Mouse (Mus musculus) B cell, adult 67 days (primary cell): ENCODE measurements around the gene Lypd5. TPM values are rescaled to one million over a fixed set of nuclear protein-coding genes. Genes with fewer than 3 reads are reported as not detected.

Experiments
- total RNA-seq, 2 experiments: library from RNA; stranded (reverse); gene quantifications; 4 replicates each; pipeline ENCODE4 v1.2.4; 2023

The Lypd5 gene
- not detected for total RNA-seq

DNA sequence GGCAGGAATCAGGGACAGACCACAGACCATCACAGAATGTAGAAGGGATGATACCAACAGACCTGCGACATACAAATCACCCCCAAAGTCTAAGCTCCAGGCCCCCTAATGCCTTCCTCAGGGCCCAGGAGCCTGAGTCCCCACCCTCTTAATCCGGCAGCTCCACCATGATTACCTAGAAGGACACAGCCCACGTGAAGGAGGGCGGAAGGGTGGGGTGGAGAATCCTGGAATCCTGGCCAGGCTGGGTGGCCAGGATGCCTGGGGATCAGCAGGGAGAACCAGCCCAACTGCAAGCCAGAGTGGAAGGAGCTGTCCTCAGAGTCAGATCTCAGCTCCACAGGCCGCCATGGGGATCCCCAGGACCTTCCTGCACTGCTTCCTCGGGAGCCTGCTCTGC is at the start of gene Lypd5:
TSS of gene Lypd5 (plus strand) at position 301 of the 400 bp plus-strand sequence.

DNA sequence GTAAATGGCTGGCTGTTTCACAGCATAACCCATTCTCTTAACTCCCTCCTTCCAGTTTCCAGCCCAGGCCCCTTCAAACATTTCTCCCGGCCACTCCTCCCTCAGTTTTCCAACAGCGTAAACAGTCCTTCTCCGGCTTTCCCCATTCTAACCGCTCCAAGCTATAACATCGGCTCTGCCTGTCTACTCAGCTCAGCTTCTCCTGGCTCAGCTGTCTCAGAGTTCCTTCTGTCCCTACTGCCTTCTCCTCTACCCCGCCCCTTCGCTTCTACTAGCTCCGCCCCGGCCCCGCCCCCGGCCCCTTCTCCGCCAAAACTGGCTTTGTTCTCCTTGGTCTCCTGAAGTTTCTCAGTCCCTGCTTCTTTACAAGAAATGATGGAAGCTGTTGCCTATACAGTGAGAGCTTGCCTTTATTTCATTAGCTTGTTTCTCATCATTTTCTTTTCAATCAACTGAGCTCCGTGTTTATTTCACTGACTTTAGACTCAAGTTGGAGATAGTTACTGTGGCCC is 48.2 kb upstream of the Lypd5 start, which contains the start of gene Zfp61:
TSS of gene Zfp61 (minus strand) at position 462 of the 512 bp plus-strand sequence.

DNA sequence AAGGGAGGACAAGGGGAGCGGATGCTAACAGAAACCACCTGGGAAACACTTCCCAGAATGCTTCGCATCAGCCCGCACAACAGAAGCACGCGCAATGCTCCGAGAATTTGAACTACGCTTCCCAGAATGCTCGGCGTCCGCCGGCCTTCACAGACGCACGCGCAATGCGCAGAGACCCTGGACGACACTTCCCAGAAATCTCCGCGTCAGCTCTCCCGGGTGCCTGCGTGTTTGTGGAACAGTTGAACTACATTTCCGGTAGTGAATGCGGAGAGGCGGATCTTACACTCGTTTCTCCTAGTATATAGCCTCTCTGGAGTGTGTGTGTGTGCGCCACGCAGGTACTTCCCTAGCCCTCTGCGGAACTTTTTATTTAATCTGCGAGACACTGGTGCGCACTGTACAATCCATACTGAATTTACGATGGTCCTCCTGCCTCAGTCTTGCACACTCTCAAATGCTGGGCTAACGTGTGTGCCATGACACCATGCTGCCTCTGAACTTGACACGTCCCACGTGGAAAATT is 32.4 kb upstream of the Lypd5 start, which contains the start of gene Zfp94:
TSS of gene Zfp94 (minus strand) at position 100 of the 526 bp plus-strand sequence.

GRCm38 (mm10) chr7:24333304-24333986 is 15.6 kb upstream of the Lypd5 start, which contains the start of gene Tescl:
Gene Tescl, minus strand, starts transcription at chr7:24333936.

DNA sequence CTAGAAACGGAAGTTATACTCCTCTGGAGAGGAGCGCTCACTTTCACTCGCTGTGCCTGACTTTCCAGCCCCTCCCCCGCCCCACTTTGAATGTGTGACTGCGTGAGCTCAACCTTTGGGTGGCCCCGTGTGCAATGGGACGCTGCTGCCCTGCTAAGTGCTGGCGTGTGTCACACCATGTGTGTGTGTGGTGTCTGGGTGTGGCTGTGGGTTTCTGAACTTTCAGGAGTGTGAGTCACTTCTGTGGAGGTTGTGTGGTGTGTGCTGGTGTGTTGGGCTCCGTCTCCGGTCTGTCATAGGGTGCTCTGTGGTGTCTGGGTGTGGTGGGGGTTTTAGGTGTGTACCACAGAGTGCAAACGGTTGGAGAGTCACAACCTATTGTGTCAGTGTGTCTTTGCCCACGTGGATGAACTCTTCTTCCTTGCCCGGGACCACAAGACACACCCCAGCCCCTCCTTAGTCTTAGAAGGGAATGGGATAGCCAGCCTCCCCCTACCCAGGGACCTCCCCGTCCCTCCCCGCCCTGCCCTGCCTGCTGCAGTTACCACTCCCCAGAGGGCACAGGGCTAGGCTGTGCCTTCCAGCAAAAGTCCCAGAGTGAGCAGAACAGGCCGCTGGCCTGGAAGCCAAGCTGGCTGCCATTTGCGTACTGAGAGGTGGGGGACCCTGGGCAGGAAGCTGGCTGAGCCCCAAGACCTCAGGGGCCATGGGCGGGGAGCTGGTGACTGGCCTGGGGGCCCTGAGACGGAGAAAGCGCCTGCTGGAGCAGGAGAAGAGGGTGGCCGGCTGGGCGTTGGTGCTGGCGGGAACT is 20.9 kb downstream of the Lypd5 start, which contains the start of gene Kcnn4:
TSS of gene Kcnn4 (plus strand) at position 533 of the 811 bp plus-strand sequence.

DNA sequence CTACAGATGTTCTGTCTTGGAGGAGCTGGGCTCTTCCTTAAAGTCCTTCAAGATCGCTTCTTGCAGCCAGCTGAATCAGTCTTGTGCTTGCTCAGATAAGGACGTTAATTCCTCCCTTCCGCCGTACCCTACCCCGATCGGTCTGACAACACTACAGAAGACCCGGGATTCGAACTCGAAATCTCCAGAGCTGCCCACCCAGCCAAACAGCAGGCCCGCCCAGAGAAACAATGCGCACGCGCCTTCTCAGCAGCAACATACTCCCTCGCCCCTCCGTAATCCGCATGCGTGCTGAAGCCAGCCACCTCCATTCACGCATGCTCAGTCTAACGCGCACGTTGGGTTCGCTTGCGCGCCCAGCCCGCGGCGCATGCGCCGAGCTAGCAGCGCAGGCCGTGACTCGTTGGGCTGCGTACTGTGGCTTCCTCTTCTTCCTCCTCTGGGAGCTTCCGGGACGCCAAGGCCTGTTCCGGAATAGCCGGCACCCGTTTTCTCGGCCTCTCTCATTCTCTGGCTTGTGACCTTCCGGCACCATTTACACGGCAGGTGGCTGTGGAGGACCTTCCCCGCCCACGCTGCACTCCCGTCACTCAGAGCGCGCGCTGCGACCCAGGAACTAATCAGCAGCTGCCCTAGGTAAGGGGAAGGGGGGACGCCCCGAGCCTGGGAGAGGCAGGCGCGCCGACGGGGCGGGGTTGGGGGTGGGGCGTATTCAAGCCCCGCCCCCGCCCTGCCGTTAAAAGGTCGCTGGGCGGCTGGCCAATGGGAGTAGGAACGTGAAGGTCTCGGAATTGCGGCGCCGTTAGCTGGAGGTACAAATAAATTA is 50.5 kb downstream of the Lypd5 start, which contains the start of gene Smg9:
TSS of gene Smg9 (plus strand) at position 364 of the 826 bp plus-strand sequence.

Other genes starting within 250 kb of the Lypd5 start
- gene Zfp112, start 236.9 kb upstream of the Lypd5 start, total RNA-seq: 1 to 10 TPM; 3.0 to 3.7 TPM
- 1 to 10 TPM; 8.0 to 9.7 TPM for gene Zfp235, start 215.0 kb upstream of the Lypd5 start, total RNA-seq
- under 1 TPM in 1 of 2 experiments, not detected in 1; 0.15 TPM for gene Zfp114, start 174.1 kb upstream of the Lypd5 start, total RNA-seq
- under 1 TPM in 1 of 2 experiments, not detected in 1; 0.35 TPM for gene Zfp111, start 137.8 kb upstream of the Lypd5 start, total RNA-seq
- 1 to 10 TPM in 1 of 2 experiments, under 1 TPM in 1; 0.36 to 2.6 TPM for gene Zfp109, start 111.6 kb upstream of the Lypd5 start, total RNA-seq
- gene Zfp108, start 94.4 kb upstream of the Lypd5 start, total RNA-seq: not detected
- under 1 TPM; 0.33 to 0.46 TPM for gene Zfp93, start 78.8 kb upstream of the Lypd5 start, total RNA-seq
- 10 to 100 TPM; 10.7 to 11.3 TPM for gene Zfp61, start 48.0 kb upstream of the Lypd5 start, total RNA-seq
- gene Zfp94, start 32.5 kb upstream of the Lypd5 start, total RNA-seq: 10 to 100 TPM in 1 of 2 experiments, 1 to 10 TPM in 1; 6.4 to 14.3 TPM
- not detected for gene Tescl, start 15.3 kb upstream of the Lypd5 start, total RNA-seq
- gene Kcnn4, start 21.1 kb downstream of the Lypd5 start, total RNA-seq: 1 to 10 TPM; 4.2 to 9.5 TPM
- 10 to 100 TPM; 77.0 to 91.8 TPM for gene Smg9, start 50.4 kb downstream of the Lypd5 start, total RNA-seq
- 1 to 10 TPM; 5.0 to 7.7 TPM for gene Irgc1, start 103.1 kb downstream of the Lypd5 start, total RNA-seq
- 100 to 1,000 TPM; 432 to 444 TPM for gene Plaur, start 113.3 kb downstream of the Lypd5 start, total RNA-seq
- 1 to 10 TPM; 1.1 to 1.3 TPM for gene Cadm4, start 132.8 kb downstream of the Lypd5 start, total RNA-seq
- 1 to 10 TPM in 1 of 2 experiments, under 1 TPM in 1; 0.93 to 1.3 TPM for gene Zfp428, start 157.8 kb downstream of the Lypd5 start, total RNA-seq
- not detected for gene AC161166.1, start 163.3 kb downstream of the Lypd5 start, total RNA-seq
- gene Irgq, start 181.5 kb downstream of the Lypd5 start, total RNA-seq: 10 to 100 TPM; 24.8 to 25.6 TPM
- under 1 TPM in 1 of 2 experiments, not detected in 1; 0.67 TPM for gene Pinlyp, start 196.9 kb downstream of the Lypd5 start, total RNA-seq
- gene Xrcc1, start 197.1 kb downstream of the Lypd5 start, total RNA-seq: 100 to 1,000 TPM in 1 of 2 experiments, 10 to 100 TPM in 1; 93.4 to 102 TPM
- gene Ethe1, start 238.3 kb downstream of the Lypd5 start, total RNA-seq: 10 to 100 TPM; 12.1 to 13.1 TPM
- not detected for gene Zfp575, start 238.4 kb downstream of the Lypd5 start, total RNA-seq